Mouse (Mus musculus) erythroblast, embryonic 14.5 days (primary cell): ENCODE data around the gene Fam3b.

Source experiments
- GATA1 ChIP-seq: IDR thresholded peaks from 2 replicates; pipeline ENCODE4 v1.6.1; 2012; ENCODE audit warnings: low read length, inconsistent platforms, mixed read lengths
- TAL1 ChIP-seq: IDR thresholded peaks from 3 replicates; pipeline ENCODE4 v1.6.1; 2012; ENCODE audit warnings: low read length, inconsistent platforms, mixed read lengths

GRCm38 (mm10) chr16:97437448-97438056 lies 77.1 kb downstream of the Fam3b start:
- no peak for TF ChIP-seq TAL1
- no peak for TF ChIP-seq GATA1
